Mouse (Mus musculus): ENCODE results near the gene Slc4a4.

DNA sequence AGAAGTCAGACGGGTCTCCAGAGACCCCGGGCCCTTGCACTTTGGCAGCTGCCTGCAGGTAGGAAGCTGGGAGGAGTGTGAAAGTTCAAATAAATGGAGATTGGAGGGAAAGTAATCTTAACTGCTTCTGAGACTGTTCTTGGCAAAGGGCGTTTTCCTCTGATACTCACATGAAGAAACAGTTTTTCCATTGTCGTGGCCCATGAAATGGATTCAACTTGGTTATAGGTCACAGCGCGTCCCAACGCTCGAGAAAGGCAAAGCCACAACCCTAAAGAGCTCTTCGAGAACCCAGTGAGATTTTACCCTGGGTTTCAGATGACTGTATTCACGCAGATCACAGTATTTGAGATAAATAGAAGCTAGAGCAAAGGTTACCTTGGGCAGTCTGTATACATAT, 31.0 kb downstream of the Slc4a4 start:
- TF ChIP-seq CTCF (IDR thresholded peaks at IDR 0.05; ENCODE audit: low read depth, low read length) (no peak), POLR2A (IDR thresholded peaks at IDR 0.05; ENCODE audit: insufficient read depth, low read length) (no peak)
